10 mouse cellular contexts compared by ENCODE assay signal in the genomic region with DNA sequence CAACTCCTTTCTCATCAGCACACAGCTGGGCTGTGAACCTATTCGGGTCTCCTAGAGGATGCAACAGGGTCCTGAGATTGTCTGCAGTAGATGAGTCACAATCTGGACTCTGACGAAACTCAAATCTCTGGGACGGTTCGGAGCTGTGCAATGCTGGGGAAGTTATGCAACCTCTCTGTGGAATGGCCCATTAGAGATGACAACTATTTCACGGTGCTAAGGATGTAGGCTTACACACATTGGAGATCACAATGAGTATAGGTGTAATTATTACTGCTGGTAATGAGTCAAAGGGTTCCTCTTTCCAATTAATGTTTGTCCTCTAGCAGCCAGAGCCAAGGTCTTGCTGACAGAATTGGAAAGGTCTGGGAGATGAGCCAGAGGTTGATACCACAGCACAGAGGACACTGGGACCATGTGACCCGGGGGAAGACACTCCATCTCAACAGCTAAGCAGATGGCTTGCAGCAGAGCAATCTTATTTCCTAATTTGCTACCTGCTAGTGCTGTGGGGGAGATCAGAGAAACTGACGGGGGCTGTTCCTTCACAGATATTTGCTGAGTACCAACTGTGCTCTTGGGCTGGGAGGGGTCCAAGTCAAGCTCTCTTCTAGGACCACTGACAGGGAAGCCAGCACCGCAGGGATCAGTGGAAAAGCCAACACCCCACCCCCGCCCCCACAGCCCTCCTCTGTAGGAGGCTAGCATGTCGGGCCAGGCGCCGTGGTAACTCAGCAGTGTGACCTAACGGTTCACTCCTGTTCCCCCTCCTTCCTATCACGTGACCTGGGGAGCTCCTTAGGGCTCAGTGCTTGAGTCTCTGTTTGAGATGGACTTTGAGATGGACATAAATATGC. TPM values are rescaled to one million over a fixed set of nuclear protein-coding genes. Genes with fewer than 3 reads are reported as not detected.
DNase-seq lines count a peak whose midpoint lies in the region; ATAC-seq and TF ChIP-seq lines count a peak whose summit lies in the region.
"Had no signal": no experiment of that assay in that cellular context is flagged by ENCODE, and none has a peak within 500 bp of the region (broad histone marks: within the 10 kb centered on the region; RNA-seq: fewer than 3 reads in every experiment).

No protein-coding gene starts in this region.

- no peak for TF ChIP-seq CTCF in thymus, adult 2 months (IDR thresholded peaks at IDR 0.05; ENCODE audit: borderline replicate concordance, control insufficient read depth, extremely low read depth, insufficient read depth, low read length, poor library complexity)

- H3K4me3 ChIP-seq in thymus, adult 2 months (ENCODE audit: control insufficient read depth, insufficient read depth, low read length) = no peak overlapping the region
- H3K4me3 ChIP-seq in heart, embryonic 14.5 days (ENCODE audit: control insufficient read depth in 1 of 2, insufficient read depth in 1 of 2, low read depth in 1 of 2, low read length in 2 of 2) = no peak overlapping the region
- H3K4me3 ChIP-seq: erythroblast, embryonic 14.5 days; lung, embryonic 15.5 days had no signal

- no peaks in the 10 kb centered on the region for H3K36me3 ChIP-seq in thymus, adult 2 months (ENCODE audit: control insufficient read depth, insufficient read depth, low read length)
- no peaks in the 10 kb centered on the region for H3K36me3 ChIP-seq in heart, embryonic 14.5 days (ENCODE audit: control insufficient read depth, insufficient read depth, low read length)
- H3K36me3 ChIP-seq: lung, embryonic 15.5 days had no signal

- peak overlapping the region; percentile 30 for H3K9ac ChIP-seq in heart, embryonic 14.5 days (ENCODE audit: low read length)
- H3K9ac ChIP-seq: lung, embryonic 15.5 days had no signal

- no peak overlapping the region for H3K27ac ChIP-seq in thymus, adult 2 months (ENCODE audit: control insufficient read depth, insufficient read depth, low read length)
- peak overlapping the region in 1 of 2 experiments; percentile 70; a peak in 2 of 4 replicates for H3K27ac ChIP-seq in heart, embryonic 14.5 days (replicated peaks in 1 of 2; ENCODE audit: control insufficient read depth in 1 of 2, insufficient read depth in 1 of 2, low read depth in 2 of 2, low read length in 2 of 2)
- H3K27ac ChIP-seq: lung, embryonic 15.5 days had no signal

- WGBS in thymus, adult 2 months = 33% methylated on average over 14 of the region's 14 CpGs
- 31% methylated on average over 14 of the region's 14 CpGs for WGBS in heart, embryonic 14.5 days

- no peak for TF ChIP-seq POLR2A in thymus, adult 2 months (IDR thresholded peaks at IDR 0.05; ENCODE audit: control insufficient read depth, extremely low read depth, insufficient read depth, low read length, poor library complexity)

- ATAC-seq in heart, embryonic 14.5 days (ENCODE audit: insufficient number of reproducible peaks, insufficient read depth, low FRiP score, low read depth) = no peak

- H3K27me3 ChIP-seq in thymus, adult 2 months (ENCODE audit: control insufficient read depth, insufficient read depth, low read length) = no peaks in the 10 kb centered on the region
- no peaks in the 10 kb centered on the region for H3K27me3 ChIP-seq in heart, embryonic 14.5 days (ENCODE audit: control insufficient read depth, insufficient read depth, low read length)

- peak overlapping the region; percentile 31 for H3K4me2 ChIP-seq in heart, embryonic 14.5 days (ENCODE audit: low read length)
- H3K4me2 ChIP-seq: lung, embryonic 15.5 days had no signal

- H3K9me3 ChIP-seq in heart, embryonic 14.5 days (ENCODE audit: control insufficient read depth, low read length) = no peaks in the 10 kb centered on the region
- H3K9me3 ChIP-seq: lung, embryonic 15.5 days had no signal

- H3K4me1 ChIP-seq in thymus, adult 2 months (replicated peaks; ENCODE audit: control insufficient read depth, insufficient read depth, low read length) = peaks cover 25% of the 10 kb centered on the region
- H3K4me1 ChIP-seq in heart, embryonic 14.5 days (ENCODE audit: control insufficient read depth in 2 of 2, insufficient read depth in 2 of 2, low read length in 2 of 2) = peaks cover 60 to 71% of the 10 kb centered on the region in 2 experiments

- DNase-seq in embryo, embryonic 10 days (ENCODE audit: low spot score) = peak; percentile 43
- no peak for DNase-seq in embryo, embryonic 9.5 days (ENCODE audit: extremely low spot score)
- DNase-seq in thymus, adult 2 months = peak; percentile 30
- DNase-seq in thymus, postnatal 10 days (ENCODE audit: low spot score in 2 of 2) = no peak
- peak; percentile 32 to 48 for DNase-seq in monocyte, adult 2 months (ENCODE audit: low read depth in 1 of 2, low spot score in 2 of 2)
- DNase-seq in frontal cortex, postnatal 10 days (ENCODE audit: low spot score in 2 of 2) = no peak
- DNase-seq in lung, postnatal 36 days = no peak

RNA-seq across cellular contexts. Expression of gene Lif, which starts 37.4 kb away (rescaled TPM):
- polyA plus RNA-seq in thymus, adult 2 months (2012; rRNA removed) = 1.7 and 2.2 TPM in 2 replicates
- 0.24 TPM in 1 of 2 replicates, not detected in the other for polyA plus RNA-seq in heart, embryonic 14.5 days (2014; fragmentation: Nextera tagmentation; extraction: Ambion mirVana)
- polyA plus RNA-seq: erythroblast, embryonic 14.5 days had no signal

RNA-seq across cellular contexts. Expression of gene Osm, which starts 58.5 kb away (rescaled TPM):
- polyA plus RNA-seq in thymus, adult 2 months (2012; rRNA removed) = 5.3 and 5.8 TPM in 2 replicates
- not detected in 2 replicates for polyA plus RNA-seq in heart, embryonic 14.5 days (2014; fragmentation: Nextera tagmentation; extraction: Ambion mirVana)

Comparison
In these comparisons a context has a peak if more than half of its experiments do, and no peak if none do; other contexts are left out.
1. DNase-seq: peak in embryo, embryonic 10 days (single experiment), thymus, adult 2 months (single experiment) and monocyte, adult 2 months (2 of 2); none in embryo, embryonic 9.5 days (single experiment), thymus, postnatal 10 days (0 of 2), frontal cortex, postnatal 10 days (0 of 2) and lung, postnatal 36 days (single experiment).